Mouse (Mus musculus): ENCODE measurements around the gene Snx29. TPM values are rescaled to one million over a fixed set of nuclear protein-coding genes. Genes with fewer than 3 reads are reported as not detected.

Snx29 gene
- total RNA-seq, 2 experiments from 2014 or later = 10.5 to 11.4 TPM

- DNase-seq = no peak
Measured at GRCm38 (mm10) chr16:11639936-11640335, 317.2 kb downstream of the Snx29 start.

- no peak for DNase-seq
Measured at GRCm38 (mm10) chr16:11643603-11644002, 320.9 kb downstream of the Snx29 start.

GRCm38 (mm10) chr16:11644399-11644798 lies 321.7 kb downstream of the Snx29 start:
- DNase-seq = no peak

GRCm38 (mm10) chr16:11645668-11646067 lies 323.0 kb downstream of the Snx29 start:
- DNase-seq = no peak

- DNase-seq = no peak
Measured at GRCm38 (mm10) chr16:11646745-11647289, 324.1 kb downstream of the Snx29 start.

- DNase-seq = no peak
Measured at GRCm38 (mm10) chr16:11648169-11648688, 325.5 kb downstream of the Snx29 start.

- DNase-seq = no peak
Measured at GRCm38 (mm10) chr16:11652686-11653366, 330.1 kb downstream of the Snx29 start.

- DNase-seq = no peak
Measured at GRCm38 (mm10) chr16:11655893-11656292, 333.2 kb downstream of the Snx29 start.

GRCm38 (mm10) chr16:11657111-11657510 lies 334.4 kb downstream of the Snx29 start:
- no peak for DNase-seq

- no peak for DNase-seq
Measured at GRCm38 (mm10) chr16:11659111-11659720, 336.5 kb downstream of the Snx29 start.

GRCm38 (mm10) chr16:11664896-11665705 lies 342.4 kb downstream of the Snx29 start:
- no peak for DNase-seq

GRCm38 (mm10) chr16:11665869-11666268 lies 343.2 kb downstream of the Snx29 start:
- DNase-seq = no peak

GRCm38 (mm10) chr16:11668375-11668774 lies 345.7 kb downstream of the Snx29 start:
- no peak for DNase-seq

GRCm38 (mm10) chr16:11668878-11669277 lies 346.2 kb downstream of the Snx29 start:
- DNase-seq = no peak

- no peak for DNase-seq
Measured at GRCm38 (mm10) chr16:11670251-11670970, 347.7 kb downstream of the Snx29 start.

GRCm38 (mm10) chr16:11670971-11671310 lies 348.2 kb downstream of the Snx29 start:
- DNase-seq = peak; percentile 65 to 81

GRCm38 (mm10) chr16:11676006-11676405 lies 353.3 kb downstream of the Snx29 start:
- no peak for DNase-seq

- DNase-seq = no peak
Measured at GRCm38 (mm10) chr16:11685264-11685663, 362.6 kb downstream of the Snx29 start.

GRCm38 (mm10) chr16:11685735-11686340 lies 363.1 kb downstream of the Snx29 start:
- DNase-seq = no peak

- DNase-seq = no peak
Measured at GRCm38 (mm10) chr16:11687836-11688235, 365.1 kb downstream of the Snx29 start.

GRCm38 (mm10) chr16:11688281-11689005 lies 365.7 kb downstream of the Snx29 start:
- no peak for DNase-seq

Measured in heart, adult 18-20 months (tissue).